9 mouse cellular contexts compared by ENCODE assay signal in genomic region chr10:80086847-80087246, GRCm38 (mm10). TPM values are rescaled to one million over a fixed set of nuclear protein-coding genes. Genes with fewer than 3 reads are reported as not detected.
DNase-seq lines count a peak whose midpoint lies in the region; ATAC-seq and TF ChIP-seq lines count a peak whose summit lies in the region.
"Had no signal": no experiment of that assay in that cellular context is flagged by ENCODE, and none has a peak within 500 bp of the region (broad histone marks: within the 10 kb centered on the region; RNA-seq: fewer than 3 reads in every experiment).

No protein-coding gene starts in this region.

- no peaks in the 10 kb centered on the region for H3K27me3 ChIP-seq in heart, embryonic 11.5 days (ENCODE audit: control insufficient read depth, insufficient read depth, low read length)
- H3K27me3 ChIP-seq in embryonic facial prominence, embryonic 10.5 days (replicated peaks; ENCODE audit: low read depth, poor library complexity, severe bottlenecking) = no peaks in the 10 kb centered on the region
- H3K27me3 ChIP-seq in lung, postnatal 0 days (replicated peaks; ENCODE audit: insufficient read depth, low read length) = no peaks in the 10 kb centered on the region
- H3K27me3 ChIP-seq in midbrain, embryonic 14.5 days (ENCODE audit: control insufficient read depth, insufficient read depth, low read length) = no peaks in the 10 kb centered on the region

- TF ChIP-seq EP300 in lung, postnatal 0 days (IDR thresholded peaks at IDR 0.05) = no peak

- 58% methylated on average over 3 of the region's 3 CpGs for WGBS in heart, embryonic 11.5 days (ENCODE audit: insufficient replicate concordance)
- WGBS in embryonic facial prominence, embryonic 10.5 days = 75% methylated on average over 3 of the region's 3 CpGs
- WGBS in lung, postnatal 0 days = 59% methylated on average over 3 of the region's 3 CpGs
- WGBS in midbrain, embryonic 14.5 days = 83% methylated on average over 3 of the region's 3 CpGs

- DNase-seq in heart, adult 11 months = peak; percentile 96
- DNase-seq in MN1 (ENCODE audit: low spot score) = peak; percentile 90
- no peak for DNase-seq in embryonic facial prominence, embryonic 10.5 days (ENCODE audit: low spot score)
- peak; percentile 47 for DNase-seq in lung, postnatal 0 days (ENCODE audit: low spot score)
- no peak for DNase-seq in midbrain, embryonic 14.5 days
- no peak for DNase-seq in spleen, postnatal 10 days (ENCODE audit: low spot score in 2 of 2)
- no peak for DNase-seq in ovary, postnatal 14 days (ENCODE audit: low spot score)

- H3K27ac ChIP-seq in heart, embryonic 11.5 days (ENCODE audit: low read depth, low read length) = no peak overlapping the region
- H3K27ac ChIP-seq in embryonic facial prominence, embryonic 10.5 days (replicated peaks) = 0 out of 2 replicates have a peak overlapping the region, but pooled peaks have one; percentile 5
- peak overlapping the region; percentile 55; the same call in 1 of the 2 replicates for H3K27ac ChIP-seq in lung, postnatal 0 days (ENCODE audit: low read length)
- no peak overlapping the region for H3K27ac ChIP-seq in midbrain, embryonic 14.5 days (replicated peaks; ENCODE audit: low read depth, low read length)
- H3K27ac ChIP-seq: liver, embryonic 14.5 days had no signal

- H3K36me3 ChIP-seq in heart, embryonic 11.5 days (ENCODE audit: control insufficient read depth, insufficient read depth, low read length) = peaks cover 6% of the 10 kb centered on the region
- peaks cover 50% of the 10 kb centered on the region for H3K36me3 ChIP-seq in embryonic facial prominence, embryonic 10.5 days (replicated peaks)
- peaks cover 7% of the 10 kb centered on the region for H3K36me3 ChIP-seq in lung, postnatal 0 days (ENCODE audit: insufficient read depth, low read length)
- peaks cover 36% of the 10 kb centered on the region for H3K36me3 ChIP-seq in midbrain, embryonic 14.5 days (ENCODE audit: control insufficient read depth, insufficient read depth, low read length)

- H3K4me3 ChIP-seq in heart, embryonic 11.5 days (ENCODE audit: low read depth, low read length) = no peak overlapping the region
- H3K4me3 ChIP-seq in embryonic facial prominence, embryonic 10.5 days = no peak overlapping the region
- H3K4me3 ChIP-seq in lung, postnatal 0 days (ENCODE audit: low read depth, low read length) = no peak overlapping the region
- H3K4me3 ChIP-seq in midbrain, embryonic 14.5 days (replicated peaks; ENCODE audit: low read depth, low read length) = no peak overlapping the region

- TF ChIP-seq CTCF in lung, postnatal 0 days (IDR thresholded peaks at IDR 0.05) = no peak

- no peak for ATAC-seq in heart, embryonic 11.5 days (replicated peaks; ENCODE audit: insufficient number of reproducible peaks, low FRiP score, low TSS enrichment)
- ATAC-seq in lung, postnatal 0 days = peak; percentile 34
- no peak for ATAC-seq in midbrain, embryonic 14.5 days (ENCODE audit: low FRiP score, low TSS enrichment)

- peaks cover 16% of the 10 kb centered on the region; the same call in 1 of the 2 replicates for H3K4me1 ChIP-seq in heart, embryonic 11.5 days (ENCODE audit: control insufficient read depth, insufficient read depth, low read length)
- H3K4me1 ChIP-seq in embryonic facial prominence, embryonic 10.5 days = peaks cover 19% of the 10 kb centered on the region
- peaks cover 19% of the 10 kb centered on the region for H3K4me1 ChIP-seq in lung, postnatal 0 days (ENCODE audit: insufficient read depth, low read depth, low read length)
- no peaks in the 10 kb centered on the region for H3K4me1 ChIP-seq in midbrain, embryonic 14.5 days (ENCODE audit: control insufficient read depth, insufficient read depth, low read length)

- H3K9ac ChIP-seq in heart, embryonic 11.5 days (ENCODE audit: low read depth, low read length) = no peak overlapping the region
- H3K9ac ChIP-seq in lung, postnatal 0 days (replicated peaks; ENCODE audit: low read depth) = 0 out of 2 replicates have a peak overlapping the region, but pooled peaks have one; percentile 16
- H3K9ac ChIP-seq in midbrain, embryonic 14.5 days (replicated peaks; ENCODE audit: low read length) = no peak overlapping the region
- H3K9ac ChIP-seq: liver, embryonic 14.5 days had no signal

- H3K4me2 ChIP-seq in heart, embryonic 11.5 days = no peak overlapping the region
- no peak overlapping the region; the same call in 1 of the 2 replicates for H3K4me2 ChIP-seq in lung, postnatal 0 days (replicated peaks; ENCODE audit: low read depth, low read length)
- H3K4me2 ChIP-seq in midbrain, embryonic 14.5 days (ENCODE audit: low read length) = no peak overlapping the region

- no peaks in the 10 kb centered on the region for H3K9me3 ChIP-seq in heart, embryonic 11.5 days (replicated peaks; ENCODE audit: control insufficient read depth, low read length)
- no peaks in the 10 kb centered on the region for H3K9me3 ChIP-seq in embryonic facial prominence, embryonic 10.5 days
- H3K9me3 ChIP-seq in lung, postnatal 0 days (ENCODE audit: low read length) = no peaks in the 10 kb centered on the region
- H3K9me3 ChIP-seq in midbrain, embryonic 14.5 days (ENCODE audit: control insufficient read depth, low read length) = no peaks in the 10 kb centered on the region

RNA-seq across cellular contexts. Expression of gene Sbno2, which starts 18.5 kb away (rescaled TPM):
- polyA plus RNA-seq in heart, embryonic 11.5 days (2014; fragmentation: Nextera tagmentation; extraction: Ambion mirVana) = 8.4 and 9.6 TPM in 2 replicates
- 16.2 and 18.2 TPM in 2 replicates for polyA plus RNA-seq in embryonic facial prominence, embryonic 10.5 days (2016; fragmentation: Nextera tagmentation; extraction: Ambion mirVana)
- polyA plus RNA-seq in lung, postnatal 0 days (2015; fragmentation: Nextera tagmentation; extraction: Ambion mirVana) = 17.5 and 26.4 TPM in 2 replicates
- 13.2 and 13.3 TPM in 2 replicates for polyA plus RNA-seq in midbrain, embryonic 14.5 days (2014; fragmentation: Nextera tagmentation; extraction: Ambion mirVana)

RNA-seq across cellular contexts. Expression of gene Stk11, which starts 28.8 kb away (rescaled TPM):
- polyA plus RNA-seq in heart, embryonic 11.5 days (2014; fragmentation: Nextera tagmentation; extraction: Ambion mirVana) = 16.5 and 20.0 TPM in 2 replicates
- 16.1 and 17.5 TPM in 2 replicates for polyA plus RNA-seq in embryonic facial prominence, embryonic 10.5 days (2016; fragmentation: Nextera tagmentation; extraction: Ambion mirVana)
- polyA plus RNA-seq in lung, postnatal 0 days (2015; fragmentation: Nextera tagmentation; extraction: Ambion mirVana) = 19.0 and 19.8 TPM in 2 replicates
- 26.5 and 38.7 TPM in 2 replicates for polyA plus RNA-seq in midbrain, embryonic 14.5 days (2014; fragmentation: Nextera tagmentation; extraction: Ambion mirVana)

RNA-seq across cellular contexts. Expression of gene Gpx4, which starts 39.9 kb away (rescaled TPM):
- 711 and 729 TPM in 2 replicates for polyA plus RNA-seq in heart, embryonic 11.5 days (2014; fragmentation: Nextera tagmentation; extraction: Ambion mirVana)
- 618 and 672 TPM in 2 replicates for polyA plus RNA-seq in embryonic facial prominence, embryonic 10.5 days (2016; fragmentation: Nextera tagmentation; extraction: Ambion mirVana)
- 1,058 and 1,082 TPM in 2 replicates for polyA plus RNA-seq in lung, postnatal 0 days (2015; fragmentation: Nextera tagmentation; extraction: Ambion mirVana)
- polyA plus RNA-seq in midbrain, embryonic 14.5 days (2014; fragmentation: Nextera tagmentation; extraction: Ambion mirVana) = 508 and 543 TPM in 2 replicates

RNA-seq across cellular contexts. Expression of gene Polr2e, which starts 47.3 kb away (rescaled TPM):
- polyA plus RNA-seq in heart, embryonic 11.5 days (2014; fragmentation: Nextera tagmentation; extraction: Ambion mirVana) = 160 and 182 TPM in 2 replicates
- polyA plus RNA-seq in embryonic facial prominence, embryonic 10.5 days (2016; fragmentation: Nextera tagmentation; extraction: Ambion mirVana) = 312 and 316 TPM in 2 replicates
- 178 and 202 TPM in 2 replicates for polyA plus RNA-seq in lung, postnatal 0 days (2015; fragmentation: Nextera tagmentation; extraction: Ambion mirVana)
- polyA plus RNA-seq in midbrain, embryonic 14.5 days (2014; fragmentation: Nextera tagmentation; extraction: Ambion mirVana) = 157 and 167 TPM in 2 replicates

RNA-seq across cellular contexts. Expression of gene Atp5d, which starts 51.6 kb away (rescaled TPM):
- 772 and 785 TPM in 2 replicates for polyA plus RNA-seq in heart, embryonic 11.5 days (2014; fragmentation: Nextera tagmentation; extraction: Ambion mirVana)
- polyA plus RNA-seq in embryonic facial prominence, embryonic 10.5 days (2016; fragmentation: Nextera tagmentation; extraction: Ambion mirVana) = 491 and 493 TPM in 2 replicates
- 463 and 491 TPM in 2 replicates for polyA plus RNA-seq in lung, postnatal 0 days (2015; fragmentation: Nextera tagmentation; extraction: Ambion mirVana)
- 407 and 480 TPM in 2 replicates for polyA plus RNA-seq in midbrain, embryonic 14.5 days (2014; fragmentation: Nextera tagmentation; extraction: Ambion mirVana)

Comparison
In these comparisons a context has a peak if more than half of its experiments do, and no peak if none do; other contexts are left out.
1. DNase-seq: peak in heart, adult 11 months (single experiment), MN1 (single experiment) and lung, postnatal 0 days (single experiment); none in embryonic facial prominence, embryonic 10.5 days (single experiment), midbrain, embryonic 14.5 days (single experiment), spleen, postnatal 10 days (0 of 2) and ovary, postnatal 14 days (single experiment).
2. H3K27ac ChIP-seq: peak in embryonic facial prominence, embryonic 10.5 days (single experiment) and lung, postnatal 0 days (single experiment); none in heart, embryonic 11.5 days (single experiment) and midbrain, embryonic 14.5 days (single experiment).